Mouse (Mus musculus): ENCODE results near the gene Fam83g.

GRCm38 (mm10) chr11:61665991-61666799 is 17.7 kb upstream of the Fam83g start:
- TF ChIP-seq CTCF (IDR thresholded peaks at IDR 0.05; ENCODE audit: insufficient read depth, low read length) (peak; percentile 82), POLR2A (IDR thresholded peaks at IDR 0.05; ENCODE audit: borderline replicate concordance, extremely low read depth, low read depth, low read length) (no peak)

All from lung, adult 2 months (tissue).